ENCODE assay signal across 8 mouse cellular contexts in genomic region chr5:134232111-134232510, GRCm38 (mm10). TPM values are rescaled to one million over a fixed set of nuclear protein-coding genes. Genes with fewer than 3 reads are reported as not detected.
DNase-seq lines count a peak whose midpoint lies in the region; ATAC-seq and TF ChIP-seq lines count a peak whose summit lies in the region.

No protein-coding gene starts in this region.

- no peak overlapping the region for H3K4me3 ChIP-seq in kidney, adult 2 months (ENCODE audit: insufficient read depth, low read depth, low read length)
- H3K4me3 ChIP-seq in stomach, postnatal 0 days (ENCODE audit: low read depth, low read length) = no peak overlapping the region
- H3K4me3 ChIP-seq in hindbrain, embryonic 12.5 days = no peak overlapping the region

- H3K4me2 ChIP-seq in stomach, postnatal 0 days (replicated peaks; ENCODE audit: low read depth) = no peak overlapping the region
- H3K4me2 ChIP-seq in hindbrain, embryonic 12.5 days (replicated peaks) = no peak overlapping the region

- H3K27ac ChIP-seq in kidney, adult 2 months (ENCODE audit: insufficient read depth, low read depth, low read length) = no peak overlapping the region
- peak overlapping the region; percentile 50; the same call in 1 of the 2 replicates for H3K27ac ChIP-seq in stomach, postnatal 0 days (replicated peaks)
- H3K27ac ChIP-seq in hindbrain, embryonic 12.5 days = no peak overlapping the region

- no peaks in the 10 kb centered on the region for H3K36me3 ChIP-seq in kidney, adult 2 months (ENCODE audit: control insufficient read depth, insufficient read depth, low read length)
- H3K36me3 ChIP-seq in stomach, postnatal 0 days (ENCODE audit: control insufficient read depth, insufficient read depth, low read length) = peaks cover 1% of the 10 kb centered on the region; the same call in 1 of the 2 replicates
- peaks cover 19% of the 10 kb centered on the region for H3K36me3 ChIP-seq in hindbrain, embryonic 12.5 days

- 41% methylated on average over 6 of the region's 6 CpGs for WGBS in kidney, adult 2 months
- WGBS in stomach, postnatal 0 days = 33% methylated on average over 6 of the region's 6 CpGs
- WGBS in hindbrain, embryonic 12.5 days = 81% methylated on average over 6 of the region's 6 CpGs

- H3K9ac ChIP-seq in stomach, postnatal 0 days (ENCODE audit: low read length) = no peak overlapping the region
- H3K9ac ChIP-seq in hindbrain, embryonic 12.5 days = no peak overlapping the region

- TF ChIP-seq EP300 in stomach, postnatal 0 days (optimal IDR thresholded peaks at IDR 0.05) = no peak

- no peaks in the 10 kb centered on the region for H3K9me3 ChIP-seq in stomach, postnatal 0 days (ENCODE audit: control insufficient read depth, low read length)
- no peaks in the 10 kb centered on the region for H3K9me3 ChIP-seq in hindbrain, embryonic 12.5 days (replicated peaks)

- no peaks in the 10 kb centered on the region for H3K27me3 ChIP-seq in kidney, adult 2 months (replicated peaks; ENCODE audit: control insufficient read depth, insufficient read depth, low read length)
- no peaks in the 10 kb centered on the region for H3K27me3 ChIP-seq in stomach, postnatal 0 days (ENCODE audit: control insufficient read depth, insufficient read depth, low read length)
- H3K27me3 ChIP-seq in hindbrain, embryonic 12.5 days = no peaks in the 10 kb centered on the region

- peak; percentile 35 for DNase-seq in kidney, adult 2 months
- DNase-seq in kidney, postnatal 4 days = no peak
- DNase-seq in induced T-regulatory cell, adult 2 months (ENCODE audit: low read depth) = peak; percentile 88
- DNase-seq in lung, postnatal 14 days = peak; percentile 72
- peak; percentile 61 for DNase-seq in stomach, postnatal 0 days (ENCODE audit: low spot score)
- DNase-seq in frontal cortex, postnatal 10 days (ENCODE audit: low spot score in 2 of 2) = no peak
- DNase-seq in frontal cortex, postnatal 14 days (ENCODE audit: low spot score in 2 of 2) = no peak

- TF ChIP-seq POLR2A in kidney, adult 2 months (IDR thresholded peaks at IDR 0.05; ENCODE audit: low read depth, low read length) = no peak

- no peak for TF ChIP-seq CTCF in kidney, adult 2 months (conservative IDR thresholded peaks at IDR 0.05; ENCODE audit: insufficient read depth, insufficient read length, low read depth, low read length)
- no peak for TF ChIP-seq CTCF in stomach, postnatal 0 days (IDR thresholded peaks at IDR 0.05; ENCODE audit: low read depth)

- peak; percentile 58 for ATAC-seq in stomach, postnatal 0 days (ENCODE audit: low FRiP score, low TSS enrichment)
- no peak for ATAC-seq in hindbrain, embryonic 12.5 days (ENCODE audit: low FRiP score)

- no peaks in the 10 kb centered on the region for H3K4me1 ChIP-seq in kidney, adult 2 months (ENCODE audit: control insufficient read depth, insufficient read depth, low read length)
- H3K4me1 ChIP-seq in stomach, postnatal 0 days (replicated peaks; ENCODE audit: control insufficient read depth, insufficient read depth) = no peaks in the 10 kb centered on the region; the same call in 1 of the 2 replicates
- H3K4me1 ChIP-seq in hindbrain, embryonic 12.5 days = peaks cover 24% of the 10 kb centered on the region

RNA-seq across cellular contexts. Expression of gene Ncf1, which starts 2.7 kb away (rescaled TPM):
- 2.6 and 6.7 TPM in 2 replicates for polyA plus RNA-seq in kidney, adult 2 months (2012; rRNA removed)
- polyA plus RNA-seq in stomach, postnatal 0 days (2015; fragmentation: Nextera tagmentation; extraction: Ambion mirVana) = 2.2 and 2.4 TPM in 2 replicates
- polyA plus RNA-seq in hindbrain, embryonic 12.5 days (2016; fragmentation: Nextera tagmentation; extraction: Ambion mirVana) = 3.6 and 4.6 TPM in 2 replicates

RNA-seq across cellular contexts. Expression of gene Gtf2ird2, which starts 48.3 kb away (rescaled TPM):
- polyA plus RNA-seq in kidney, adult 2 months (2012; rRNA removed) = 5.6 and 5.7 TPM in 2 replicates
- polyA plus RNA-seq in stomach, postnatal 0 days (2015; fragmentation: Nextera tagmentation; extraction: Ambion mirVana) = 3.2 and 3.7 TPM in 2 replicates
- polyA plus RNA-seq in hindbrain, embryonic 12.5 days (2016; fragmentation: Nextera tagmentation; extraction: Ambion mirVana) = 11.7 and 12.8 TPM in 2 replicates

RNA-seq across cellular contexts. Expression of gene Rcc1l, which starts 55.5 kb away (rescaled TPM):
- polyA plus RNA-seq in kidney, adult 2 months (2012; rRNA removed) = 18.7 and 19.3 TPM in 2 replicates
- polyA plus RNA-seq in stomach, postnatal 0 days (2015; fragmentation: Nextera tagmentation; extraction: Ambion mirVana) = 17.6 and 18.0 TPM in 2 replicates
- polyA plus RNA-seq in hindbrain, embryonic 12.5 days (2016; fragmentation: Nextera tagmentation; extraction: Ambion mirVana) = 27.4 and 28.0 TPM in 2 replicates

Comparison
In these comparisons a context has a peak if more than half of its experiments do, and no peak if none do; other contexts are left out.
1. DNase-seq: peak in kidney, adult 2 months (single experiment), induced T-regulatory cell, adult 2 months (single experiment), lung, postnatal 14 days (single experiment) and stomach, postnatal 0 days (single experiment); none in kidney, postnatal 4 days (0 of 2), frontal cortex, postnatal 10 days (0 of 2) and frontal cortex, postnatal 14 days (0 of 2).